Mouse (Mus musculus) heart, postnatal 25 days (tissue): ENCODE results near the gene Uqcc3. TPM values are rescaled to one million over a fixed set of nuclear protein-coding genes. Genes with fewer than 3 reads are reported as not detected.

ENCODE experiments used
- microRNA-seq: library from miRNA; unstranded; fragments of <30 nt; microRNA quantifications from one replicate; pipeline ENCODE4 v1.2.0, GENCODE M21; 2022
- total RNA-seq, 2 experiments: library from RNA; stranded (reverse); gene quantifications; 2 replicates each; pipeline ENCODE4 v1.2.3; 2021

The Uqcc3 gene
- total RNA-seq, 2 experiments from 2014 or later: 59.3 to 60.1 TPM

Small RNA genes lying within 50 kb of the gene (microRNA-seq; reads per million reads assigned to microRNA genes)
- 0.83 reads per million for gene Mir5136

Other genes with a start within 250 kb of the Uqcc3 start
- gene Chrm1, start 217.1 kb downstream of the Uqcc3 start, total RNA-seq: not detected
- gene Slc3a2, start 157.6 kb downstream of the Uqcc3 start, total RNA-seq: 10 to 100 TPM; 36.1 to 38.0 TPM
- 10 to 100 TPM; 17.9 to 18.9 TPM for gene Wdr74, start 145.1 kb downstream of the Uqcc3 start, total RNA-seq
- gene 1700092M07Rik, start 140.2 kb downstream of the Uqcc3 start, total RNA-seq: not detected
- gene Stx5a, start 139.5 kb downstream of the Uqcc3 start, total RNA-seq: 10 to 100 TPM; 27.6 to 31.0 TPM
- 10 to 100 TPM; 37.5 to 48.1 TPM for gene Nxf1, start 123.8 kb downstream of the Uqcc3 start, total RNA-seq
- gene Tmem223, start 109.9 kb downstream of the Uqcc3 start, total RNA-seq: 100 to 1,000 TPM; 108 to 110 TPM
- gene Tmem179b, start 106.5 kb downstream of the Uqcc3 start, total RNA-seq: 10 to 100 TPM; 14.8 to 16.4 TPM
- 1 to 10 TPM; 7.4 to 7.6 TPM for gene Taf6l, start 94.5 kb downstream of the Uqcc3 start, total RNA-seq
- 10 to 100 TPM; 53.4 to 62.4 TPM for gene Polr2g, start 82.3 kb downstream of the Uqcc3 start, total RNA-seq
- 1 to 10 TPM; 1.9 to 2.1 TPM for gene Zbtb3, start 78.4 kb downstream of the Uqcc3 start, total RNA-seq
- 10 to 100 TPM; 12.5 to 15.8 TPM for gene Ttc9c, start 61.6 kb downstream of the Uqcc3 start, total RNA-seq
- 10 to 100 TPM; 42.5 to 49.4 TPM for gene Hnrnpul2, start 60.9 kb downstream of the Uqcc3 start, total RNA-seq
- gene AC129217.1, start 51.1 kb downstream of the Uqcc3 start, total RNA-seq: not detected
- 10 to 100 TPM; 23.9 to 24.0 TPM for gene Bscl2, start 43.5 kb downstream of the Uqcc3 start, total RNA-seq
- not detected for gene Gng3, start 41.7 kb downstream of the Uqcc3 start, total RNA-seq
- gene Lrrn4cl, start 30.2 kb downstream of the Uqcc3 start, total RNA-seq: 1 to 10 TPM; 3.3 to 4.9 TPM
- gene Ubxn1, start 9.4 kb downstream of the Uqcc3 start, total RNA-seq: 100 to 1,000 TPM; 113 to 124 TPM
- gene Lbhd1, start 2.8 kb upstream of the Uqcc3 start, total RNA-seq: 1 to 10 TPM; 1.4 to 5.9 TPM
- gene Gm49403, start 3.0 kb upstream of the Uqcc3 start, total RNA-seq: not detected
- 10 to 100 TPM; 17.6 to 19.8 TPM for gene 1810009A15Rik, start 7.9 kb upstream of the Uqcc3 start, total RNA-seq
- gene Gm49416, start 8.0 kb upstream of the Uqcc3 start, total RNA-seq: 1 to 10 TPM in 1 of 2 experiments, under 1 TPM in 1; 0.68 to 2.0 TPM
- 10 to 100 TPM; 11.2 to 11.8 TPM for gene Ints5, start 12.1 kb upstream of the Uqcc3 start, total RNA-seq
- 10 to 100 TPM; 55.6 to 58.7 TPM for gene Ganab, start 17.1 kb upstream of the Uqcc3 start, total RNA-seq
- gene B3gat3, start 39.5 kb upstream of the Uqcc3 start, total RNA-seq: 10 to 100 TPM; 35.9 to 36.7 TPM
- 10 to 100 TPM; 22.0 to 23.6 TPM for gene Rom1, start 48.4 kb upstream of the Uqcc3 start, total RNA-seq
- gene Eml3, start 48.6 kb upstream of the Uqcc3 start, total RNA-seq: 1 to 10 TPM; 8.9 to 9.1 TPM
- gene Mta2, start 61.0 kb upstream of the Uqcc3 start, total RNA-seq: 10 to 100 TPM; 29.5 to 32.3 TPM
- gene Tut1, start 72.9 kb upstream of the Uqcc3 start, total RNA-seq: 1 to 10 TPM; 7.2 to 8.8 TPM
- gene Eef1g, start 86.1 kb upstream of the Uqcc3 start, total RNA-seq: 100 to 1,000 TPM; 241 to 256 TPM
- gene Ahnak, start 108.4 kb upstream of the Uqcc3 start, total RNA-seq: 100 to 1,000 TPM; 283 to 326 TPM
- gene Scgb1a1, start 207.0 kb upstream of the Uqcc3 start, total RNA-seq: 1 to 10 TPM in 1 of 2 experiments, not detected in 1; 3.6 TPM